Mouse (Mus musculus): ENCODE measurements around the gene St3gal5.

DNA sequence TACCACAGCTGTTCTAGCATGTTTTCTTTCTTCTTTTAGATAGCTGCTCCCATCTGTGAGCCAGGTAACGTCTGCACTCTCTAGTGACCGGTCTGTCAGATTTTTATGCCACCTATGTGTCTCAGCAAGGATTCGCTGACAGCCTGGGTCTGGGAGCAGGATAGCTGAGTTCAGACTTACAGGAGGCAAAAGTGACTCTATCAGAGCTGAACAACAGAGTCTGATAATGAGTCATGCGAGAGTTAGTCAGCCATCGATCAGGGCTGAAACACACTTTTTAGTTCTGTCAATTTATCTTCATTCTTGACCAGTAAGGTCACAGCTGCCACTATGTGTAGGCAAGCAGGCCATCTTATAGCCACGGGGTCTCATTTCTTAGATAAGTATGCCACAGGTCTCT lies 33.7 kb upstream of the St3gal5 start:
- no peak for TF ChIP-seq POLR2A (IDR thresholded peaks at IDR 0.05; ENCODE audit: borderline replicate concordance, extremely low read depth, low read depth, low read length)
- TF ChIP-seq CTCF (IDR thresholded peaks at IDR 0.05; ENCODE audit: insufficient read depth, low read length), result no peak
